Comparison of ENCODE assay signal across 9 mouse cellular contexts in the genomic region with DNA sequence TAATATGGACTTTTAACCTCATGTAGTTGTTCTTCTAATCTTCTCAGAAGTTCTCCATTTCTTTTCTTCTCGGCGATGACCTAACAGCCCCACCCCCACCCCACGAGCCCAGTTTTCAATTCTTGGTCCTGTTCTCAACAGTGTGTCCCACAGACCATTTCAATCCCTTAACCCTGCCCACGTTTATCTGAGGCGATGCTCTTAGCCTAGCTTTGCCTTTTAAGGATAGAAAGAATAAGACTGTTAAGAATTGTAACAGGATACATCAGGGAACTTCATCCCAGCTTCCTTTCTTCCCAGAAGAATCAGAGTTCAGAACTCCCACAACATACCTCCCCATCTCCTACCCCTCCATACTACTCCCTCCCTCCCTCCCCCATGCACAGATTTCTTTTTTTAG. TPM values are rescaled to one million over a fixed set of nuclear protein-coding genes. Genes with fewer than 3 reads are reported as not detected.
A peak's percentile ranks its signal among the peaks of the same experiment; 100 is the strongest.
DNase-seq lines count a peak whose midpoint lies in the region; ATAC-seq lines count a peak whose summit lies in the region.
"Had no signal": no experiment of that assay in that cellular context is flagged by ENCODE, and none has a peak within 500 bp of the region (broad histone marks: within the 10 kb centered on the region; RNA-seq: fewer than 3 reads in every experiment).

No protein-coding gene starts in this region.

- no peak overlapping the region for H3K9ac ChIP-seq in hindbrain, embryonic 13.5 days
- H3K9ac ChIP-seq in hindbrain, embryonic 11.5 days (ENCODE audit: low read depth, low read length): no peak overlapping the region
- no peak overlapping the region for H3K9ac ChIP-seq in embryonic facial prominence, embryonic 13.5 days
- H3K9ac ChIP-seq in hindbrain, embryonic 16.5 days (ENCODE audit: low read depth, low read length): no peak overlapping the region
- H3K9ac ChIP-seq in midbrain, embryonic 11.5 days (ENCODE audit: low read length): no peak overlapping the region

- H3K27ac ChIP-seq in hindbrain, embryonic 13.5 days: no peak overlapping the region
- no peak overlapping the region for H3K27ac ChIP-seq in hindbrain, embryonic 11.5 days (ENCODE audit: low read depth, low read length)
- H3K27ac ChIP-seq in embryonic facial prominence, embryonic 13.5 days: no peak overlapping the region
- no peak overlapping the region for H3K27ac ChIP-seq in hindbrain, embryonic 16.5 days (ENCODE audit: low read depth, low read length)
- H3K27ac ChIP-seq in midbrain, embryonic 11.5 days (ENCODE audit: low read depth, low read length): no peak overlapping the region
- H3K27ac ChIP-seq: left cerebral cortex, adult 2 months had no signal

- peaks cover 9% of the 10 kb centered on the region; the same call in 1 of the 2 replicates for H3K27me3 ChIP-seq in hindbrain, embryonic 13.5 days
- H3K27me3 ChIP-seq in hindbrain, embryonic 11.5 days (ENCODE audit: control insufficient read depth, insufficient read depth, low read length): no peaks in the 10 kb centered on the region
- H3K27me3 ChIP-seq in embryonic facial prominence, embryonic 13.5 days: peaks cover 6% of the 10 kb centered on the region
- no peaks in the 10 kb centered on the region for H3K27me3 ChIP-seq in hindbrain, embryonic 16.5 days (replicated peaks; ENCODE audit: control insufficient read depth, insufficient read depth, low read length)
- no peaks in the 10 kb centered on the region for H3K27me3 ChIP-seq in midbrain, embryonic 11.5 days (ENCODE audit: control insufficient read depth, insufficient read depth, low read length)

- peak overlapping the region; percentile 84 for H3K4me2 ChIP-seq in hindbrain, embryonic 13.5 days
- no peak overlapping the region for H3K4me2 ChIP-seq in hindbrain, embryonic 11.5 days (replicated peaks; ENCODE audit: low read depth, low read length)
- H3K4me2 ChIP-seq in embryonic facial prominence, embryonic 13.5 days: peak overlapping the region; percentile 91
- peak overlapping the region; percentile 93 for H3K4me2 ChIP-seq in hindbrain, embryonic 16.5 days (ENCODE audit: low read length)
- H3K4me2 ChIP-seq in midbrain, embryonic 11.5 days: peak overlapping the region; percentile 72; the same call in 1 of the 2 replicates

- 55% methylated on average over 5 of the region's 5 CpGs for WGBS in hindbrain, embryonic 13.5 days
- WGBS in hindbrain, embryonic 11.5 days: 51% methylated on average over 5 of the region's 5 CpGs
- 49% methylated on average over 5 of the region's 5 CpGs for WGBS in embryonic facial prominence, embryonic 13.5 days
- WGBS in hindbrain, embryonic 16.5 days: 51% methylated on average over 5 of the region's 5 CpGs
- 51% methylated on average over 5 of the region's 5 CpGs for WGBS in midbrain, embryonic 11.5 days

- no peaks in the 10 kb centered on the region for H3K9me3 ChIP-seq in hindbrain, embryonic 13.5 days
- H3K9me3 ChIP-seq in hindbrain, embryonic 11.5 days (ENCODE audit: control insufficient read depth, low read length): no peaks in the 10 kb centered on the region
- H3K9me3 ChIP-seq in embryonic facial prominence, embryonic 13.5 days: no peaks in the 10 kb centered on the region
- H3K9me3 ChIP-seq in hindbrain, embryonic 16.5 days (ENCODE audit: control insufficient read depth, low read length): no peaks in the 10 kb centered on the region
- H3K9me3 ChIP-seq in midbrain, embryonic 11.5 days (ENCODE audit: control insufficient read depth, low read length): no peaks in the 10 kb centered on the region

- no peaks in the 10 kb centered on the region for H3K36me3 ChIP-seq in hindbrain, embryonic 13.5 days
- no peaks in the 10 kb centered on the region for H3K36me3 ChIP-seq in hindbrain, embryonic 11.5 days (ENCODE audit: control insufficient read depth, insufficient read depth, low read length)
- H3K36me3 ChIP-seq in embryonic facial prominence, embryonic 13.5 days: no peaks in the 10 kb centered on the region
- no peaks in the 10 kb centered on the region for H3K36me3 ChIP-seq in hindbrain, embryonic 16.5 days (ENCODE audit: control insufficient read depth, insufficient read depth, low read length)
- H3K36me3 ChIP-seq in midbrain, embryonic 11.5 days (ENCODE audit: control insufficient read depth, insufficient read depth, low read length): no peaks in the 10 kb centered on the region

- no peak for DNase-seq in hindbrain, embryonic 11.5 days (ENCODE audit: low spot score)
- DNase-seq in midbrain, embryonic 11.5 days (ENCODE audit: low spot score, missing footprints): no peak
- DNase-seq in Muller cell, postnatal 12 days (ENCODE audit: inconsistent ontology term): no peak
- no peak for DNase-seq in layer of hippocampus, adult 9-10 months (ENCODE audit: low spot score)

- no peak for ATAC-seq in hindbrain, embryonic 13.5 days (ENCODE audit: low FRiP score)
- ATAC-seq in hindbrain, embryonic 11.5 days (ENCODE audit: low FRiP score): no peak
- ATAC-seq in embryonic facial prominence, embryonic 13.5 days (ENCODE audit: insufficient number of reproducible peaks, insufficient read depth, low FRiP score, low TSS enrichment, low read depth): no peak
- ATAC-seq in hindbrain, embryonic 16.5 days: no peak
- ATAC-seq in midbrain, embryonic 11.5 days (ENCODE audit: low FRiP score): no peak
- no peak for ATAC-seq in cerebellum, adult (ENCODE audit: insufficient number of reproducible peaks, low FRiP score, low TSS enrichment)

- peaks cover 11% of the 10 kb centered on the region for H3K4me1 ChIP-seq in hindbrain, embryonic 13.5 days (replicated peaks)
- no peaks in the 10 kb centered on the region for H3K4me1 ChIP-seq in hindbrain, embryonic 11.5 days (replicated peaks; ENCODE audit: control insufficient read depth, insufficient read depth, low read length)
- peaks cover 12% of the 10 kb centered on the region for H3K4me1 ChIP-seq in embryonic facial prominence, embryonic 13.5 days
- H3K4me1 ChIP-seq in hindbrain, embryonic 16.5 days (ENCODE audit: control insufficient read depth, insufficient read depth, low read depth, low read length): peaks cover 7% of the 10 kb centered on the region
- no peaks in the 10 kb centered on the region; the same call in 1 of the 2 replicates for H3K4me1 ChIP-seq in midbrain, embryonic 11.5 days (ENCODE audit: control insufficient read depth, insufficient read depth, low read length)

- no peak overlapping the region for H3K4me3 ChIP-seq in hindbrain, embryonic 13.5 days
- H3K4me3 ChIP-seq in hindbrain, embryonic 11.5 days (ENCODE audit: low read depth, low read length): no peak overlapping the region
- no peak overlapping the region for H3K4me3 ChIP-seq in embryonic facial prominence, embryonic 13.5 days
- H3K4me3 ChIP-seq in hindbrain, embryonic 16.5 days (ENCODE audit: low read length): no peak overlapping the region
- no peak overlapping the region for H3K4me3 ChIP-seq in midbrain, embryonic 11.5 days (ENCODE audit: low read depth, low read length)

RNA-seq across cellular contexts. Expression of gene Vwa3b, which starts 3.5 kb away (rescaled TPM):
- 0.61 and 1.5 TPM in 2 replicates for polyA plus RNA-seq in hindbrain, embryonic 13.5 days (2015; fragmentation: Nextera tagmentation; extraction: Ambion mirVana)
- polyA plus RNA-seq in hindbrain, embryonic 11.5 days (2014; fragmentation: Nextera tagmentation; extraction: Ambion mirVana): 0.80 TPM in 2 replicates
- 0.63 and 1.2 TPM in 2 replicates for polyA plus RNA-seq in embryonic facial prominence, embryonic 13.5 days (2015; fragmentation: Nextera tagmentation; extraction: Ambion mirVana)
- 0.81 and 2.9 TPM in 2 replicates for polyA plus RNA-seq in hindbrain, embryonic 16.5 days (2015; fragmentation: Nextera tagmentation; extraction: Ambion mirVana)
- polyA plus RNA-seq in midbrain, embryonic 11.5 days (2014; fragmentation: Nextera tagmentation; extraction: Ambion mirVana): 0.23 TPM in 1 of 2 replicates, not detected in the other
